13 mouse cellular contexts compared by ENCODE assay signal in the genomic region with DNA sequence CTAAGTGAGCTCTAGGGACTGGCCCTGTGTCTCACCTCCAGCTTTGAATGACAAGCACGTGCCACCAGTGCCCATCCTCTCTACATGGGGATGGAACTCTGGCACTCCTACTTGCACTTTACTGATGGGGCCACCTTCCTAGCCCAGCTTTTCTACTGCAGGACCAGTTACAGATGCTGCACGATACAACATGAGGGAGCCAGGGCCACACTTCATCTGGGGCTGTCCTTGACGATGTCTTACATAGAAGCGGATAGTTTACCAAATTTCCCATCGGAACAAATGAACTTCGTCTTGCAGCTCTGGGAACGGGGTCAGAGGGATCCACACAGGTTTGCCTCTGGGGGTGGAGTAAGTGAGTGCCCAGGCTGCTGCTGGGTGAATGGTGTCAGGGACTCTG.
"Had no signal": no experiment of that assay in that cellular context is flagged by ENCODE, and none has a peak within 500 bp of the region (broad histone marks: within the 10 kb centered on the region; RNA-seq: fewer than 3 reads in every experiment).

No protein-coding gene starts in this region.

- DNase-seq: layer of hippocampus, adult 9-11 months; layer of hippocampus, postnatal 36 days; lung, postnatal 14 days; right cerebral cortex, adult 18-20 months; right cerebral cortex, postnatal 25 days; thymus, adult 18-20 months; thymus, postnatal 14 days had no signal

- H3K9ac ChIP-seq: limb, embryonic 15.5 days; lung, embryonic 15.5 days; midbrain, embryonic 12.5 days had no signal

- ATAC-seq: intestine, postnatal 0 days had no signal

- H3K4me2 ChIP-seq: limb, embryonic 15.5 days; lung, embryonic 15.5 days; midbrain, embryonic 12.5 days had no signal

- H3K9me3 ChIP-seq: limb, embryonic 15.5 days; lung, embryonic 15.5 days; midbrain, embryonic 12.5 days had no signal

- H3K4me1 ChIP-seq: megakaryocyte, embryonic 14.5 days had no signal

- H3K36me3 ChIP-seq: limb, embryonic 15.5 days; lung, embryonic 15.5 days; midbrain, embryonic 12.5 days had no signal

- H3K27me3 ChIP-seq: lung, embryonic 15.5 days; midbrain, embryonic 12.5 days had no signal

- H3K4me3 ChIP-seq: limb, embryonic 15.5 days; lung, embryonic 15.5 days; megakaryocyte, embryonic 14.5 days; midbrain, embryonic 12.5 days had no signal

- H3K27ac ChIP-seq: limb, embryonic 15.5 days; lung, embryonic 15.5 days; macrophage; midbrain, embryonic 12.5 days had no signal
